Mouse (Mus musculus) urinary bladder, postnatal 4 days (tissue): ENCODE data around the gene Manbal.

ENCODE experiments used
- DNase-seq, 2 experiments: peaks; one replicate each; pipeline ENCODE4 v3.0.0; 2021 to 2022; ENCODE audit warnings: low spot score in 2 of 2

Manbal gene

GRCm38 (mm10) chr2:157434497-157434896, 67.1 kb downstream of the Manbal start:
- DNase-seq, result peak; percentile 80 to 81

DNA sequence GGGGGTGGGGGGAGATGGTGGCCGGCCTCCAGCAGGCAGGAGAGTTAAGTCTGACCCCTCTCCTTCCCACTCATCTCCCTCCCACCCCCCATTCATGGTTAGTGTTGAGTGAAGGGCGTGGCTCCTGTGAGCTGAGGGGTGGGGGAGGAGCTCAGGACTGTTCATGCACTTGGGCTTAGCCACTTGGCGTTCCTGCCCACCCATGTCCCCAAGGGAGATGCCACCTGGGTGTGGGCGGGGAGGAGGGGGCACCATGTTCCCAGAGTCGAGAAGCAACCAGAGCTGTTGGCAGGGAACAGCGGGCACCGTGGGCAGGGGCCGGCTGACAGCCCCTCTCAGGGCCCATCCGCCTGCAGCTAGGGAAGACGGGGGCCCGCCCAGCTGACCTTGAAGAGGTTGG, 69.1 kb downstream of the Manbal start:
- DNase-seq, result no peak

DNA sequence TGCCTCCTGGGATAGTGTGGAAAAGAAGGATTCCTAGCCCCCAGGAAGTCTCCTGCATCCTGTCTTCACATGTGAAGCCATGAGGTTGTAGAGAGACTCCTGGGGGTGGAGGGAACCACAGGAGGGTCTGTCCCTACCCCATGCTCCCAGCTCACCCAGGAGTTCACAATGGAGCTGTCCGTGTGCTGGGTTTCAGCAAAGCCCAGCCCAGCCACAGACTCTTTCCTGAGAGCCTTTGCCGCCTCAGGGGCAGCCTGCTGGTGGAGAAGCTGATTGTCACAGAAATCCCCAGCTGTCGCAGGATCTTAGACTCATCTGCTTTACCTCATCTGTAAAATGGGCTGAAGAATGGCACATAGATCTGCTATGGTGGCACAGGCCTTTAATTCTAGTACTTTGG, 69.7 kb downstream of the Manbal start:
- DNase-seq, result no peak

- DNase-seq, result no peak
These were observed 74.0 kb downstream of the Manbal start for GRCm38 (mm10) chr2:157441363-157441762.
